Mouse (Mus musculus): Measurements from ENCODE around the gene 4931409K22Rik.

- TF ChIP-seq USF1 (IDR thresholded peaks at IDR 0.05; ENCODE audit: low read depth, low read length), result no peak
- TF ChIP-seq BHLHE40 (IDR thresholded peaks at IDR 0.05; ENCODE audit: low read depth, low read length), result no peak
- TF ChIP-seq CTCF (conservative IDR thresholded peaks at IDR 0.05 in 1 of 2, IDR thresholded peaks at IDR 0.05 in 1 of 2; ENCODE audit: low read depth in 2 of 2, low read length in 2 of 2), result no peak
- no peak for TF ChIP-seq MAFK (IDR thresholded peaks at IDR 0.05; ENCODE audit: insufficient replicate concordance, low read length)
- no peak for TF ChIP-seq EP300 (IDR thresholded peaks at IDR 0.05; ENCODE audit: low read length)
- TF ChIP-seq MYC (IDR thresholded peaks at IDR 0.05; ENCODE audit: low read depth, low read length), result no peak
- no peak for TF ChIP-seq POLR2A (IDR thresholded peaks at IDR 0.05; ENCODE audit: low read depth, low read length)
- TF ChIP-seq CHD2 (IDR thresholded peaks at IDR 0.05; ENCODE audit: low read length), result no peak
- TF ChIP-seq MAX (IDR thresholded peaks at IDR 0.05; ENCODE audit: low read length), result no peak
- TF ChIP-seq MAZ (IDR thresholded peaks at IDR 0.05; ENCODE audit: low read depth, low read length), result no peak
- TF ChIP-seq CHD1 (IDR thresholded peaks at IDR 0.05; ENCODE audit: low read depth, low read length), result no peak
Measured at GRCm38 (mm10) chr5:24556709-24557108, at the start of gene 4931409K22Rik.

Measured in CH12.LX (cell line).